Mouse (Mus musculus) left cerebral cortex, postnatal 14 days (tissue): ENCODE results near the gene Cnbd2. TPM values are rescaled to one million over a fixed set of nuclear protein-coding genes. Genes with fewer than 3 reads are reported as not detected.

ENCODE experiments used
- DNase-seq, 2 experiments: peaks; one replicate each; pipeline ENCODE4 v3.0.0; 2021 to 2022; ENCODE audit warnings: low spot score in 2 of 2, mixed read lengths in 1 of 2
- intact Hi-C: fragments of 180-260 bp; cut with DNase I; formaldehyde crosslinking; loops from one replicate; pipeline ENCODE4 v1.15.1; 2025
- long read RNA-seq, 2 experiments: library from polyadenylated mRNA; stranded (forward); transcript quantifications; one replicate each; pipeline ENCODE4 v2.0.0; 2021
- total RNA-seq, 2 experiments: library from RNA; stranded (reverse); gene quantifications; 2 replicates each; pipeline ENCODE4 v1.2.3; 2021

Gene Cnbd2
- 1 to 10 TPM; 3.3 to 5.5 TPM for total RNA-seq
- long read RNA-seq, experiment 1, partial matches to known transcripts: 0 of 9 reads
- long read RNA-seq, experiment 1, other reads (novel, unspliced or antisense): 7 of 9 reads
- long read RNA-seq, experiment 2, partial matches to known transcripts: 0 of 8 reads
- long read RNA-seq, experiment 2, other reads (novel, unspliced or antisense): 7 of 8 reads

DNA sequence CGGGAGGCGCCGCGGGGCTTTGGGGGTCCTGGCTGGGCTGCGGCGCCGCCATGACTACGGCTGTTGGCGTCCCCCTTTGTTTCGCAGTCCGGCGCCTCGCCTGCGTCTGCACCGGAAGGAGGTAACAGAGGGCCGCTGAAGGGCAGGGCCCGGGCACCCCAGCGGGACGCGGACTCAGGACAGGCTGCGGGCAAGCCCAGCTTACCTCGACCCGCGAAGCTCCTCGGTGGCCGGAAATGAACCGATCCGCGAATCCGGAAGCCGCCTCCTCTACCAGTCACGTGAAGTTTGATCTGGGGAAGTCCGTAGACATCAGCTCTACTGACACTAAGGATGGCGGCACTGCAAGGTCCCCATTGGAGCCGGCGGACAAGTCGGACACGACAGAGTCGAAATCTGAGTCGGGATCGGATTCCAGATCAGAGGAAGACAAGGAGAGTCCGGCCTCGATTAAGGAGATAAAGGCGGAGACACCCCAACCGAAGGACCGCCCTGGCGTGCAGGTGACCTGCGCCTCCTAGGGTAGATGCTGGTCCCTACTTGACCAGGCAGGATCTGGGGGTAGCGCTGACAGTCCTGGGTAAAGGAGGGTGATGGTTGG is at the start of gene Cnbd2, which contains the start of gene Scand1:
TSS of gene Cnbd2 (plus strand) at position 3 of the 601 bp plus-strand sequence.
TSS of gene Scand1 (minus strand) at position 408 of the 601 bp plus-strand sequence.
- intact Hi-C loops: no loop called here
- DNase-seq: peak; percentile 81 to 83

DNA sequence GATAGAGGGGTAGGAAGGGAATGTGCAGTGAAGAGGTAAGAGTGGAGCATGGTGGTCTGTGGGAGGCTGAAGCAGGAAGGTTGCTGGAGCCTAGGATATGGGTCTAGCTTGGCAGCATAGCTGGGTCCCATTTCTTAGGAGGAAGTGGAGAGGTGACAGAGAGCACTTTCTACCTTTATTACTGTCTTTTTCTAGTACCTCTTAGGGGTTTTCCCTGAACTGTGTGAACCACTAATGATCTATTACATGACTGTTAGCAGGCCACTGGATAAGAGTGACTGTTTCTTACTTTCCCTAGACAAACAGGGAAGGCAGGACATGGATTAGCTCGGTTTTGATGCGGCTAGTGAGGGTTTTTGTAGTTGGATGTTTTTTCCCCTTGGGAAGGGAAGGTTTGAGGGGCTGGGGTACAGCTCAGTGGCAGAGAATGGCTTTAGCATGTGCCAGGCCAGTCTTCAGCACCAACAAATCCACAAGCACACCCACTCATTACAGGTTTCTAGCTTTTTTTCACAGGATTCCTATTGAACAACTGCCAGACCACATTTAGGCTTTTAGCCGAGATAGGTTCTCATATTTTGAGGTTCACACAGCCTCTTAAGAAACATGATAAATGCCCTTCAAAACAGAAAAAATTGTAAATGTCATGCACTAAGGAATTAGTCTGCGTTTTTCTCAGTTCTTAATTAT is 48.8 kb upstream of the Cnbd2 start:
- DNase-seq: no peak
- intact Hi-C loops: no loop called here

GRCm38 (mm10) chr2:156267636-156268035 is 44.5 kb upstream of the Cnbd2 start:
- DNase-seq: no peak
- intact Hi-C loops: no loop called here

DNA sequence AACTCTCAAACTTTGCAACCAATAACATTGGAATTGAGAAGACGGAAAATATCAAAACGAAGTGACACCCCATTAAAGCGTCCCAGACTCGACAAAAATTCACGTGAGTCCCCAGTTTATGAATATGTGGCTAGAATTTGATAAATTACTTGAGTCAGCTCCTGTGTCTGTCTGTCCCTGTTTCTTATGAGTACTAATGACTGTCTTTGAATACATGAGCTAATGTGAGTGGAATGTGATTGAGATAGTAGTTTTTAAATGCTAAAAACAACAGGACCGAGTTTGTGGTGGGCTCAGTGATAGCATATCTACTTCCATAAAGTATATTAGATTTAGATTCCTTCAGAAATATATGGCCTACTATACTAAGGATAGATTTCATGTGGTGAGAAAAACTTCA is 39.5 kb upstream of the Cnbd2 start:
- intact Hi-C loops: no loop called here
- DNase-seq: no peak

- DNase-seq: peak; percentile 87 to 93
- intact Hi-C loops: loop anchor here (5.0 kb wide), 2 partner anchors 81 to 96 kb away; partner anchors contain the start of genes Phf20 and Rbm39
These were observed 33.7 kb upstream of the Cnbd2 start for GRCm38 (mm10) chr2:156278226-156279017.

GRCm38 (mm10) chr2:156281227-156281626 is 30.9 kb upstream of the Cnbd2 start:
- intact Hi-C loops: no loop called here
- no peak for DNase-seq

DNA sequence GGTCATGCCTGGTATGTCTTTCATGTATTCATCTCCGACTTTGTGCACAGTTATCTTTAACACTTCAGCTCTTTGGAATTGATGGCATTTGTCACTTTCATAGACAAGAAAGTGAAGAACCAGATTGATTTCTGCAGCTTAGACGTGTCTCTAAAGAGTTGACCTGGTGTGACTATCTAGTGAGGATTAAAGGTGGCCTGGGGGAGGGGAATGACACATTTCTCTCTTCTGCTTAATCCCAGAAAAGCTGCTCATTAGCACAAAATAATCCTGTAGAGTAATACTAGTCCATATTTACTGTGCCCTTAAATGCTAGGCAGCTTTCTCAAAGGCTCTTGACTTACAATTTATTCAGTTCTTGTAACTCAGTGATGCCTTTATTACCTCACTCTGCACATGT is 26.9 kb upstream of the Cnbd2 start:
- intact Hi-C loops: no loop called here
- no peak for DNase-seq

DNA sequence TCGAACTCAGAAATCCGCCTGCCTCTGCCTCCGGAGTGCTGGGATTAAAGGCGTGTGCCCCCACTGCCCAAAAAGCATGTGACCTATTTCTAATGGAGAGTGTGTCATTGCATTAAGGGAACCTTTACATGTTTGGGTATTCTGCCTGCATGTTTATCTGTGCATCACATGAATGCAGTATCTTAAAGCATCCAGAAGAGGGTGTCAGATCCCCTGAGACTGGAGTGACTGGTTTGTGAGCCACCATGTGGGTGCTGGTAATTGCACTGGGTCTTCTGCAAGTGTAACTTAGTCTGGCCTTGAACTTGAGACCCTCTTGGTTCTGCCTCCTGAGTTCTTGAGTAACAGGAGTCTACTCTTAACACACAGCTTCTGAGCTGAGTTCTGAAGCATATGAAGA is 25.4 kb upstream of the Cnbd2 start:
- no peak for DNase-seq
- intact Hi-C loops: no loop called here

DNA sequence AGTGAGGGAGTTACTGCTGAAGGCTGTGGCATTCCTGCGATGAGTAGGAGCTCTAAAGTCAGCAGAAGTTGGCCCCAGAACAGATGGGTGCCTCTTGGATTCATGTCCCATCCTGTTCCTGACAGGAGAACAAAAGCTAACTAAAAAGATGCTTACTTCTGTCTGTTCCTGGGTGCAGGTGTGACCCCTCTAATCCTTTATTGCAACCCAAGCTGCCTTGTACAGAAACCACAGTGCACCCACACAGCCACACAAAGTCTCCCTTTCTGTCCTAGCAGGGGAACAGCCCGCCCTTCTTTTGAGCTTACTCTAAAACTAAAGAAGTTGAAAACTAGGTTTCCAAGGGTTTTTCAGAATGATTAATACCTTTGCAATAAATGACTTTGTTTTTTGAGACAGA is 23.9 kb upstream of the Cnbd2 start:
- DNase-seq: no peak
- intact Hi-C loops: no loop called here

DNA sequence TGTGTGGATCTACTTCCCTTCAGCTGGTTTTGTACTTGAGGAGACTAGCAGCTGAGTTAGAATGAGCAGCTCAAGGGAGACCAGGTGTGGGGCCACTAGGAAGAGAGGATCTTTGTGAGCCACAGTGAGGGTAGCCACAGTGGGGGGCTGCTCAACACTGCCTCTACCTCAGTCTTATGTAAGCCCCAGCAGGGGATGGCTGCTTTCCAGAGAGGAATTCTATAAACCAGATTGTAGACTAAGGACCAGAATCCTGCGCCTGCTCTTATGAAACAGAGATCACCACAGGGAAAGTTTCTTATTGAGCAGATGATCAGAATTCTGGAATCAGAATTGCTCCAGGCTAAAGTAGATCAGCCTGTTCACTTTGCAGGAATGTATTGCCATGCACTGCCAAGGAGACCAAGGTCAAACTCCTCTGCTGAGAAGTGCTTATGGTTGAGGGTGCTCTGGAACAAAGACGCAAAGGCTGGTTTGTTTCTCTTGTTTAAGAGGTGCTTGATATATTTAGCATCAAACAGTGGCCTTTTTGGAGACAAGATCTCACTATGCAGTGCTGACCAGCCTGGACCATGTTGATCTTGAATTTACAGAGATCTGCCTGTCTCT is 22.4 kb upstream of the Cnbd2 start:
- DNase-seq: peak in 1 of 2 experiments; percentile 23
- intact Hi-C loops: no loop called here

DNA sequence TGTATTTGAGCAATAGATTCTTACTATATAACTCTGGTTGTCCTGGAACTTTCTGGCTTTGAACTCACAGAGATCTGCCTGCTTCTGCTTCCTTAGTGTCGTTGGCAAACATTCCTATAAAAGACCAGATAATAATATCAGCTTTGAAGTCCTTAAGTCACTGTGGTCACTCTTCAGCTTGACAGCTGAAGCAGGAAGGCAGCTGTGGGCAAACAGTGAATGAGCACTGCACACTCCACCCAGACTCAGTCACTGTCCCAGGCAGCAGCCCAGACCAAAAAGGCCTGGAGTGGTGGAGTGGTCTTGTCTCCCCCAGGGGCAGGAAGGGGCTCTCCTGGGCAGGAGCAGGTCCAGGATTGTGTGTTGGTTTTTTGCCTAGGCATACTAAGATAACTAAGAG is 20.1 kb upstream of the Cnbd2 start:
- no peak for DNase-seq
- intact Hi-C loops: no loop called here

- no peak for DNase-seq
- intact Hi-C loops: no loop called here
These were observed 16.5 kb upstream of the Cnbd2 start for GRCm38 (mm10) chr2:156295601-156296063.

DNA sequence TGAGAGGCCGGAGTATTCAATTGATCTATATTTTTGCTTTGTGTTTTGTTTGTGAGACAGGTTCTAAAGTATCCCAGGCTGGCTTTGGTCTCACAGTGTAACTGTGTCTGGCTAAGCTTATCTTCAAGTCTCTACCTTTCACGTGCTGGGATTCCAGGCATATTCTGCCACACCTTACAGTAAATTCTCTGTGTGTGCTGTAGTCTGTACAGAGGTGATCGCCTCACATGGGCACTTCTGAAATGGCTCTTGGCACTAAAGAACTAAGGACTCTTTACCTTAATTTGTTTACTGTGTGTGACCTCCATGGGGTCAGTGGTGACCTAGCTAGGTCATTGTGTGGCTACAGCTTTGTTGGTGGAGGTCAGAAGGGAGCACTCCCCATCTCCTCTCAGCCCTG is 15.9 kb upstream of the Cnbd2 start:
- no peak for DNase-seq
- intact Hi-C loops: no loop called here

- no peak for DNase-seq
- intact Hi-C loops: no loop called here
These were observed 14.4 kb upstream of the Cnbd2 start for GRCm38 (mm10) chr2:156297653-156298052.

DNA sequence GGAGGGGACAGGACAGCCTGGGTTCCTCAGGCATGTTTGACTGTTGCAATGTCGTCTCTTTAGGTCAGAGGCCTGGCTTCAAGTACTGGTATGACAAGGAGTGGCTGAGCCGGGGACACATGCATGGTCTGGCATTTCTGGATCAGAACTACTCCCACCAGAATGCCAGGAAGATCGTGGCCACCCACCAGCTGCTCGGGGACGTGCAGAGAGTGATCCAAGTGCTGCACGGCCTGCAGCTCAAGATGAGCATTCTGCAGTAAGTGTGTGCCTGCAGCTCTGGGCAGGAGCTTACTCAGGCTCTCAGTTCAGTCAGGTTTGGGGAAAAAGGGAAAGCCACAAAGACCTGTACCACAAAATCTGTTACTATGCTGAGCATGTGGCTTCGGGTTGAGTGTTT is 13.6 kb upstream of the Cnbd2 start:
- intact Hi-C loops: no loop called here
- peak in 1 of 2 experiments; percentile 30 for DNase-seq

- intact Hi-C loops: no loop called here
- no peak for DNase-seq
These were observed 10.0 kb upstream of the Cnbd2 start for GRCm38 (mm10) chr2:156302063-156302462.

GRCm38 (mm10) chr2:156304351-156304750 is 7.7 kb upstream of the Cnbd2 start:
- DNase-seq: no peak
- intact Hi-C loops: no loop called here

GRCm38 (mm10) chr2:156305818-156306217 is 6.3 kb upstream of the Cnbd2 start:
- DNase-seq: peak in 1 of 2 experiments; percentile 53
- intact Hi-C loops: no loop called here

- DNase-seq: no peak
- intact Hi-C loops: no loop called here
These were observed 4.8 kb upstream of the Cnbd2 start for GRCm38 (mm10) chr2:156307261-156307660.

GRCm38 (mm10) chr2:156309948-156310347 is 2.2 kb upstream of the Cnbd2 start:
- intact Hi-C loops: no loop called here
- no peak for DNase-seq
